Comparison of ENCODE assay signal across 8 mouse cellular contexts in genomic region chr11:109343991-109344599, GRCm38 (mm10). TPM values are rescaled to one million over a fixed set of nuclear protein-coding genes. Genes with fewer than 3 reads are reported as not detected.
DNase-seq lines count a peak whose midpoint lies in the region; ATAC-seq and TF ChIP-seq lines count a peak whose summit lies in the region.

No protein-coding gene starts in this region.

- no peaks in the 10 kb centered on the region for H3K36me3 ChIP-seq in limb, embryonic 13.5 days
- no peaks in the 10 kb centered on the region for H3K36me3 ChIP-seq in limb, embryonic 10.5 days
- no peaks in the 10 kb centered on the region for H3K36me3 ChIP-seq in heart, adult 2 months (ENCODE audit: control insufficient read depth, insufficient read depth, low read length)
- no peaks in the 10 kb centered on the region for H3K36me3 ChIP-seq in small intestine, adult 2 months (ENCODE audit: control insufficient read depth, insufficient read depth, low read length)

- H3K4me2 ChIP-seq in limb, embryonic 13.5 days (replicated peaks), result 0 out of 2 replicates have a peak overlapping the region, but pooled peaks have one; percentile 17

- DNase-seq in limb, embryonic 10.5 days (ENCODE audit: low spot score), result no peak
- DNase-seq in adrenal gland, postnatal 14 days, result peak; percentile 83
- DNase-seq in heart, adult 2 months, result peak; percentile 61 to 68
- peak; percentile 78 for DNase-seq in kidney, postnatal 10 days
- DNase-seq in left cerebral cortex, adult 9 months (ENCODE audit: low spot score in 2 of 2), result no peak

- no peaks in the 10 kb centered on the region for H3K9me3 ChIP-seq in limb, embryonic 13.5 days
- H3K9me3 ChIP-seq in limb, embryonic 10.5 days (replicated peaks), result no peaks in the 10 kb centered on the region

- no peak for ATAC-seq in limb, embryonic 13.5 days (ENCODE audit: low FRiP score, low read depth)
- no peak for ATAC-seq in megakaryocyte-erythroid progenitor cell, adult 5-6 weeks (replicated peaks; ENCODE audit: low FRiP score, low TSS enrichment, poor library complexity, severe bottlenecking)

- peaks cover 18% of the 10 kb centered on the region for H3K4me1 ChIP-seq in limb, embryonic 13.5 days
- peaks cover 19% of the 10 kb centered on the region for H3K4me1 ChIP-seq in limb, embryonic 10.5 days
- peaks cover 10% of the 10 kb centered on the region for H3K4me1 ChIP-seq in heart, adult 2 months (ENCODE audit: control insufficient read depth, insufficient read depth, low read length)
- H3K4me1 ChIP-seq in small intestine, adult 2 months (ENCODE audit: control insufficient read depth, insufficient read depth, insufficient read length, low read length), result peaks cover 40% of the 10 kb centered on the region

- intact Hi-C loops in heart, adult 2 months (cut with DNase I), result no loop called here

- no peak for TF ChIP-seq POLR2A in heart, adult 2 months (IDR thresholded peaks at IDR 0.05; ENCODE audit: insufficient read depth, low read depth, low read length)
- no peak for TF ChIP-seq POLR2A in small intestine, adult 2 months (IDR thresholded peaks at IDR 0.05; ENCODE audit: low read depth, low read length)

- peak; percentile 70 for TF ChIP-seq CTCF in heart, adult 2 months (IDR thresholded peaks at IDR 0.05)
- peak; percentile 54; the same call in 1 of the 2 replicates for TF ChIP-seq CTCF in small intestine, adult 2 months (IDR thresholded peaks at IDR 0.05; ENCODE audit: extremely low read depth, insufficient read length, insufficient replicate concordance, low read depth, low read length)

- TF ChIP-seq EP300 in heart, adult 2 months (IDR thresholded peaks at IDR 0.05; ENCODE audit: insufficient read depth, low read depth, low read length), result no peak

- 39% methylated on average over 10 of the region's 10 CpGs for WGBS in limb, embryonic 13.5 days
- 44% methylated on average over 10 of the region's 10 CpGs for whole genome bisulfite sequencing in limb, embryonic 10.5 days
- WGBS in heart, adult 2 months, result 14% methylated on average over 10 of the region's 10 CpGs
- 22% methylated on average over 10 of the region's 10 CpGs for WGBS in small intestine, adult 2 months

- no peaks in the 10 kb centered on the region for H3K79me2 ChIP-seq in heart, adult 2 months (replicated peaks; ENCODE audit: control insufficient read depth, insufficient read depth, low read length)

- H3K9ac ChIP-seq in limb, embryonic 13.5 days, result no peak overlapping the region
- peak overlapping the region; percentile 35; the same call in 1 of the 2 replicates for H3K9ac ChIP-seq in heart, adult 2 months (ENCODE audit: low read depth, low read length)

- no peaks in the 10 kb centered on the region for H3K27me3 ChIP-seq in limb, embryonic 13.5 days
- H3K27me3 ChIP-seq in limb, embryonic 10.5 days (ENCODE audit: low read depth, poor library complexity, severe bottlenecking), result no peaks in the 10 kb centered on the region
- H3K27me3 ChIP-seq in heart, adult 2 months (ENCODE audit: control insufficient read depth, insufficient read depth, low read length), result no peaks in the 10 kb centered on the region
- no peaks in the 10 kb centered on the region for H3K27me3 ChIP-seq in small intestine, adult 2 months (ENCODE audit: control insufficient read depth, insufficient read depth, low read length)

- no peak overlapping the region for H3K27ac ChIP-seq in limb, embryonic 13.5 days
- H3K27ac ChIP-seq in limb, embryonic 10.5 days, result no peak overlapping the region
- H3K27ac ChIP-seq in heart, adult 2 months, result peak overlapping the region; percentile 47
- peak overlapping the region; percentile 54 for H3K27ac ChIP-seq in small intestine, adult 2 months (ENCODE audit: insufficient read depth, low read depth, low read length)

- H3K4me3 ChIP-seq in limb, embryonic 13.5 days, result no peak overlapping the region
- H3K4me3 ChIP-seq in limb, embryonic 10.5 days, result no peak overlapping the region
- no peak overlapping the region for H3K4me3 ChIP-seq in heart, adult 2 months
- H3K4me3 ChIP-seq in small intestine, adult 2 months (ENCODE audit: low read depth, low read length), result no peak overlapping the region

RNA-seq across cellular contexts. Expression of gene Gna13, which starts 18.5 kb away (rescaled TPM):
- polyA plus RNA-seq in limb, embryonic 13.5 days (2015; fragmentation: Nextera tagmentation; extraction: Ambion mirVana), result 21.6 and 21.7 TPM in 2 replicates
- 20.1 and 20.6 TPM in 2 replicates for polyA plus RNA-seq in limb, embryonic 10.5 days (2016; fragmentation: Nextera tagmentation; extraction: Ambion mirVana)
- 61.7 and 65.3 TPM in 2 replicates for total RNA-seq in adrenal gland, postnatal 14 days (2021)
- total RNA-seq in heart, adult 2 months (2021), result 10 to 100 TPM; 30.8 to 30.9 TPM
- 12.7 and 21.1 TPM in 2 replicates for polyA plus RNA-seq in heart, adult 2 months (2012; rRNA removed)
- polyA plus RNA-seq in small intestine, adult 2 months (2012; rRNA removed), result 38.5 and 60.3 TPM in 2 replicates
- total RNA-seq in megakaryocyte-erythroid progenitor cell, adult 5-6 weeks (2014; fragmentation: Nextera tagmentation), result 34.0 and 40.6 TPM in 2 replicates
- 36.7 and 37.1 TPM in 2 replicates for total RNA-seq in megakaryocyte-erythroid progenitor cell, adult 5-6 weeks (2017)

RNA-seq across cellular contexts. Expression of gene Rgs9, which starts 46.2 kb away (rescaled TPM):
- polyA plus RNA-seq in limb, embryonic 13.5 days (2015; fragmentation: Nextera tagmentation; extraction: Ambion mirVana), result 4.9 TPM in 2 replicates
- polyA plus RNA-seq in limb, embryonic 10.5 days (2016; fragmentation: Nextera tagmentation; extraction: Ambion mirVana), result 2.1 and 4.2 TPM in 2 replicates
- 4.5 and 7.4 TPM in 2 replicates for total RNA-seq in adrenal gland, postnatal 14 days (2021)
- total RNA-seq in heart, adult 2 months (2021), result under 1 TPM in 1 of 2 experiments, not detected in 1; 0.09 TPM
- polyA plus RNA-seq in heart, adult 2 months (2012; rRNA removed), result 0.21 and 0.32 TPM in 2 replicates
- polyA plus RNA-seq in small intestine, adult 2 months (2012; rRNA removed), result 1.9 and 2.9 TPM in 2 replicates
- 0.24 TPM in 1 of 2 replicates, not detected in the other for total RNA-seq in megakaryocyte-erythroid progenitor cell, adult 5-6 weeks (2014; fragmentation: Nextera tagmentation)
- total RNA-seq in megakaryocyte-erythroid progenitor cell, adult 5-6 weeks (2017), result not detected in 2 replicates

Comparison
In these comparisons a context has a peak if more than half of its experiments do, and no peak if none do; other contexts are left out.
1. H3K27ac ChIP-seq: peak in heart, adult 2 months (single experiment) and small intestine, adult 2 months (single experiment); none in limb, embryonic 13.5 days (single experiment) and limb, embryonic 10.5 days (single experiment).
2. DNase-seq: peak in adrenal gland, postnatal 14 days (single experiment), heart, adult 2 months (2 of 2) and kidney, postnatal 10 days (single experiment); none in limb, embryonic 10.5 days (single experiment) and left cerebral cortex, adult 9 months (0 of 2).